Mouse (Mus musculus) kidney, adult 10 weeks (tissue): Measurements from ENCODE around the gene Pxdc1. TPM values are rescaled to one million over a fixed set of nuclear protein-coding genes. Genes with fewer than 3 reads are reported as not detected.

Source experiments
- polyA plus RNA-seq: library from polyadenylated mRNA; stranded (reverse); fragments of 350-450 nt; fragmentation: Illumina TruSeq; extraction: RNeasy Lipid Tissue Mini Kit (QIAGEN cat#74804); gene quantifications from one replicate; pipeline ENCODE4 v1.2.3, GENCODE M21; 2014; ENCODE audit warnings: low read depth, low replicate concordance

Pxdc1 gene
- polyA plus RNA-seq = 12.8 TPM

GRCm38 (mm10) chr13:34653391-34653790 is at the start of gene Pxdc1:
Gene Pxdc1 (minus strand): TSS chr13:34653486.

Other genes starting within 250 kb of the Pxdc1 start
- not detected for gene Fam50b, start 81.4 kb upstream of the Pxdc1 start, polyA plus RNA-seq
- 88.9 TPM for gene Prpf4b, start 221.8 kb upstream of the Pxdc1 start, polyA plus RNA-seq